Mouse (Mus musculus) myocyte (in vitro differentiated cells): ENCODE results near the gene Msh3.

Experiments
- CEBPB ChIP-seq: IDR thresholded peaks from 2 replicates; pipeline ENCODE4 v1.6.1; 2011; ENCODE audit warnings: mild to moderate bottlenecking, moderate library complexity; ENCODE audit not compliant: poor library complexity, insufficient read depth, severe bottlenecking
- MYOG ChIP-seq, 3 experiments: IDR thresholded peaks; one replicate each; pipeline ENCODE4 v1.6.1; 2011; ENCODE audit warnings: control low read depth in 2 of 3, low read depth in 2 of 3, mild to moderate bottlenecking in 2 of 3; ENCODE audit not compliant: insufficient read length in 2 of 3, control insufficient read depth in 1 of 3, insufficient read depth in 1 of 3
- POLR2A ChIP-seq: IDR thresholded peaks from one replicate; pipeline ENCODE4 v1.6.1; 2011; ENCODE audit warnings: low read depth, mild to moderate bottlenecking, control low read depth, moderate library complexity; ENCODE audit not compliant: insufficient read length
- POLR2AphosphoS2 ChIP-seq: IDR thresholded peaks from one replicate; pipeline ENCODE4 v1.6.1; 2011; ENCODE audit warnings: low read depth, control low read depth; ENCODE audit not compliant: insufficient read length
- TCF12 ChIP-seq: IDR thresholded peaks from one replicate; pipeline ENCODE4 v1.6.1; 2011; ENCODE audit warnings: mild to moderate bottlenecking, control low read depth; ENCODE audit not compliant: poor library complexity, insufficient read depth, severe bottlenecking
- USF1 ChIP-seq: IDR thresholded peaks from one replicate; pipeline ENCODE4 v1.6.1; 2011; ENCODE audit warnings: low read depth, mild to moderate bottlenecking, control low read depth, moderate library complexity

DNA sequence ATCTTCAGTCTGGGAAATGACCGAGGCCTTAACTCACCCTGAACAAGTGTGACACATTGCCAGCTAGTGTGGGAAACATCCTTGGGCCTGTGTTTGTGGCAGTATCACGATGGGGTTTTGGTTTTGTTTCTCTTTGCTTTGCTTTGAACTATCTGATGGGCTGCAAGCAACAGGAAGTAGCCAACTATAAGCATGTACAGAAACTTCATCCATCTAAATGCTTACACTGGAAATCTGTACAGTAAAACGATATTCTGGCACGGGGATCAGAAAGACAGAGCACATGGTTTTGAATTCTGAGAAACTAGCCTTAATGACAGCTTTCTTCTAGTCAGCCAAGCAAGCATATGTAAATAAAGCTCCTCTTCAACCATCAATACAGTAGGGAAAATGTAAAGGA is 847 bp downstream of the Msh3 start:
- no peak for TF ChIP-seq CEBPB
- no peak for TF ChIP-seq USF1
- TF ChIP-seq POLR2A = no peak
- no peak for TF ChIP-seq TCF12
- TF ChIP-seq MYOG (IDR thresholded peaks at IDR 0.05; ENCODE audit: control insufficient read depth in 1 of 3, insufficient read depth in 1 of 3, insufficient read length in 2 of 3, low read depth in 2 of 3) = no peak
- no peak for TF ChIP-seq POLR2AphosphoS2
